Mouse (Mus musculus): ENCODE measurements around the gene Hist1h2ab. TPM values are rescaled to one million over a fixed set of nuclear protein-coding genes. Genes with fewer than 3 reads are reported as not detected.
A peak's percentile ranks its signal among the peaks of the same experiment; 100 is the strongest.
"Not testable (repeated sequence)": the region's sequence is repeated elsewhere in the genome, so short reads cannot be mapped to it uniquely, and the experiment has no call there.

Gene Hist1h2ab
- 1.1 TPM in 1 of 2 replicates, not detected in the other for polyA plus RNA-seq (2012; rRNA removed)

- Histone ChIP-seq H3K27ac (ENCODE audit: insufficient read depth, low read length) (peak within 1 kb of the TSS; percentile 23; the same call in 1 of the 2 replicates), H3K4me3 (replicated peaks; ENCODE audit: insufficient read depth, low read depth, low read length) (peak within 1 kb of the TSS; percentile 60)
- not testable (repeated sequence) for H3K27me3 ChIP-seq (ENCODE audit: control insufficient read depth, insufficient read depth, low read length); H3K4me1 ChIP-seq (ENCODE audit: control insufficient read depth, insufficient read depth, low read length)
- peak; percentile 63 to 75 for DNase-seq
- 4% methylated on average over 34 of the region's 47 CpGs for WGBS
These were observed at the start of gene Hist1h2ab for GRCm38 (mm10) chr13:23750839-23751477. Hist1h2ab (plus strand) TSS chr13:23751126.

GRCm38 (mm10) chr13:23702220-23702619 lies 48.7 kb upstream of the Hist1h2ab start:
- TF ChIP-seq POLR2A (IDR thresholded peaks at IDR 0.05; ENCODE audit: borderline replicate concordance, insufficient read depth, low read length) = no peak
- no peak for TF ChIP-seq CTCF (IDR thresholded peaks at IDR 0.05; ENCODE audit: borderline replicate concordance, insufficient read depth, low read depth, low read length)
- no peaks in the 10 kb centered on the region for H3K27me3 ChIP-seq (ENCODE audit: control insufficient read depth, insufficient read depth, low read length)
- no peak for DNase-seq
- H3K27ac ChIP-seq (ENCODE audit: insufficient read depth, low read length) = no peak overlapping the region
- no peak overlapping the region for H3K4me3 ChIP-seq (replicated peaks; ENCODE audit: insufficient read depth, low read depth, low read length)
- WGBS = 77% methylated on average over 4 of the region's 4 CpGs
- H3K4me1 ChIP-seq (ENCODE audit: control insufficient read depth, insufficient read depth, low read length) = no peaks in the 10 kb centered on the region

GRCm38 (mm10) chr13:23702801-23703200 lies 48.1 kb upstream of the Hist1h2ab start:
- 88% methylated on average over 2 of the region's 2 CpGs for WGBS
- not testable (repeated sequence) for DNase-seq; H3K4me1 ChIP-seq (ENCODE audit: control insufficient read depth, insufficient read depth, low read length); H3K27ac ChIP-seq (ENCODE audit: insufficient read depth, low read length); H3K27me3 ChIP-seq (ENCODE audit: control insufficient read depth, insufficient read depth, low read length); H3K4me3 ChIP-seq (replicated peaks; ENCODE audit: insufficient read depth, low read depth, low read length)

- no peaks in the 10 kb centered on the region for H3K4me1 ChIP-seq (ENCODE audit: control insufficient read depth, insufficient read depth, low read length)
- WGBS = 93% methylated on average over 7 of the region's 7 CpGs
- no peaks in the 10 kb centered on the region for H3K27me3 ChIP-seq (ENCODE audit: control insufficient read depth, insufficient read depth, low read length)
- no peak overlapping the region for H3K27ac ChIP-seq (ENCODE audit: insufficient read depth, low read length)
- TF ChIP-seq CTCF (IDR thresholded peaks at IDR 0.05; ENCODE audit: borderline replicate concordance, insufficient read depth, low read depth, low read length) = no peak
- no peak for TF ChIP-seq POLR2A (IDR thresholded peaks at IDR 0.05; ENCODE audit: borderline replicate concordance, insufficient read depth, low read length)
- no peak overlapping the region for H3K4me3 ChIP-seq (replicated peaks; ENCODE audit: insufficient read depth, low read depth, low read length)
- no peak for DNase-seq
These were observed 45.1 kb upstream of the Hist1h2ab start for GRCm38 (mm10) chr13:23705751-23706356.

GRCm38 (mm10) chr13:23706771-23707170 lies 44.2 kb upstream of the Hist1h2ab start:
- H3K27me3 ChIP-seq (ENCODE audit: control insufficient read depth, insufficient read depth, low read length) = no peaks in the 10 kb centered on the region
- no peak overlapping the region for H3K4me3 ChIP-seq (replicated peaks; ENCODE audit: insufficient read depth, low read depth, low read length)
- 94% methylated on average over 12 of the region's 12 CpGs for WGBS
- DNase-seq = no peak
- H3K27ac ChIP-seq (ENCODE audit: insufficient read depth, low read length) = no peak overlapping the region
- no peak for TF ChIP-seq CTCF (IDR thresholded peaks at IDR 0.05; ENCODE audit: borderline replicate concordance, insufficient read depth, low read depth, low read length)
- TF ChIP-seq POLR2A (IDR thresholded peaks at IDR 0.05; ENCODE audit: borderline replicate concordance, insufficient read depth, low read length) = no peak
- no peaks in the 10 kb centered on the region for H3K4me1 ChIP-seq (ENCODE audit: control insufficient read depth, insufficient read depth, low read length)

GRCm38 (mm10) chr13:23708041-23708440 lies 42.9 kb upstream of the Hist1h2ab start:
- no peak for TF ChIP-seq POLR2A (IDR thresholded peaks at IDR 0.05; ENCODE audit: borderline replicate concordance, insufficient read depth, low read length)
- TF ChIP-seq CTCF (IDR thresholded peaks at IDR 0.05; ENCODE audit: borderline replicate concordance, insufficient read depth, low read depth, low read length) = no peak
- 81% methylated on average over 4 of the region's 4 CpGs for WGBS
- H3K4me3 ChIP-seq (replicated peaks; ENCODE audit: insufficient read depth, low read depth, low read length) = no peak overlapping the region
- H3K27ac ChIP-seq (ENCODE audit: insufficient read depth, low read length) = no peak overlapping the region
- no peak for DNase-seq
- no peaks in the 10 kb centered on the region for H3K4me1 ChIP-seq (ENCODE audit: control insufficient read depth, insufficient read depth, low read length)
- H3K27me3 ChIP-seq (ENCODE audit: control insufficient read depth, insufficient read depth, low read length) = no peaks in the 10 kb centered on the region

- Histone ChIP-seq H3K4me1 (ENCODE audit: control insufficient read depth, insufficient read depth, low read length) (no peaks in the 10 kb centered on the region), H3K27ac (ENCODE audit: insufficient read depth, low read length) (no peak overlapping the region), H3K4me3 (replicated peaks; ENCODE audit: insufficient read depth, low read depth, low read length) (no peak overlapping the region), H3K27me3 (ENCODE audit: control insufficient read depth, insufficient read depth, low read length) (no peaks in the 10 kb centered on the region)
- DNase-seq = no peak
- WGBS = 49% methylated on average over 4 of the region's 4 CpGs
- TF ChIP-seq POLR2A (IDR thresholded peaks at IDR 0.05; ENCODE audit: borderline replicate concordance, insufficient read depth, low read length) (no peak), CTCF (IDR thresholded peaks at IDR 0.05; ENCODE audit: borderline replicate concordance, insufficient read depth, low read depth, low read length) (no peak)
These were observed 42.3 kb upstream of the Hist1h2ab start for GRCm38 (mm10) chr13:23708654-23709053.

- Histone ChIP-seq H3K4me3 (replicated peaks; ENCODE audit: insufficient read depth, low read depth, low read length) (peak overlapping the region; percentile 89), H3K4me1 (ENCODE audit: control insufficient read depth, insufficient read depth, low read length) (no peaks in the 10 kb centered on the region), H3K27ac (ENCODE audit: insufficient read depth, low read length) (no peak overlapping the region), H3K27me3 (ENCODE audit: control insufficient read depth, insufficient read depth, low read length) (no peaks in the 10 kb centered on the region)
- 17% methylated on average over 15 of the region's 15 CpGs for WGBS
- DNase-seq = no peak
- TF ChIP-seq POLR2A (IDR thresholded peaks at IDR 0.05; ENCODE audit: borderline replicate concordance, insufficient read depth, low read length) (no peak), CTCF (IDR thresholded peaks at IDR 0.05; ENCODE audit: borderline replicate concordance, insufficient read depth, low read depth, low read length) (no peak)
These were observed 41.1 kb upstream of the Hist1h2ab start for GRCm38 (mm10) chr13:23709714-23710373.

Data from cerebellum, adult 2 months (tissue).